Mouse (Mus musculus): ENCODE data around the gene Cdca3. TPM values are rescaled to one million over a fixed set of nuclear protein-coding genes. Genes with fewer than 3 reads are reported as not detected.

The Cdca3 gene
- polyA plus RNA-seq, 1 experiment from 2014 or later: 100 TPM

DNA sequence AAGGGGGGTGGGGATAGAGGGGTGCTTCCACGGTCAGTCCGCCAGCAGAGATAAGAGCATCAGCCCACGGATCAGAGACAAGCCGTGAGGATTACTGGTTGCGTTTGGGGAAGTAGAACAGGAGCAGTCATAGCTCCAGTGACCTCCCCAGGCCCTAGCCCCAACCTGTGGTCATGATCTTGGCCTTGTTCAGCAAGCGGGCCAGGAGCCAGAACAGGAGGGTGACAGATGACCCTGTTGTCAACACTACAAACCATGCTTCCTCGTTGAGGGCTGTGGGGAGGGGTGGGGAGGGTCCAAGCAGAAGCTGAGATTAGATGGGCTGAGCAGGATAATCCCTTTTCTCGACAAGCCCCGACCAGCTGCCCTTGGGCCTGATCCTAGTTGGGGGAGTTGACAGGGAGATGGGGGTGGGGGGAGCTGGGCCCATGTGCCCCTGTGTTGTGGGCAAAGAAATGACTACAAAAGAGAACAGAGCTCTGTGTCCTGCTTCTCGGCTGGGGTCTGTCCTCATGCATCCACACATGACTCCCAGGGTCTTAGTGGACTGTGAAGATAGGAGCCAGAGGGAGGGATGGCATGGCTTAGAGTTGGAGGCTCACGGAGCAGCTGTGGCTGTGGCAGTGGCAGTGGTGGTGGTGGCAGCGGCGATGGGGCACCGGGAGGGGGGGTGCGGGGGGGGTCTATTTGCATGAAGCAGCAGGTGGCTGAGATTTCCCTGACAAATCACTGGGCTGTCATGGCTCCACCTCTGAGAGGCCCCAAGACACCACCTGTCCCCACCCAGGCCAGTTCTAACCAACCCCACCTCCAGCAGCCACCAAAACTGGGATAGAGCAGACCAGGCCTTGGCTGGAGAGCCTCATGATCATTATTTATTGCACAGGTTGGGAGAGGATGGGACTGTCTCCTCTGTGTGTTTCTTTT is 11.2 kb downstream of the Cdca3 start, which contains the start of gene Gnb3:
TSS of gene Gnb3 (minus strand) at position 35 of the 927 bp plus-strand sequence.
- 28% methylated on average over 15 of the region's 15 CpGs for WGBS
- no peak within 1 kb of the TSS for H3K27ac ChIP-seq (replicated peaks)

DNA sequence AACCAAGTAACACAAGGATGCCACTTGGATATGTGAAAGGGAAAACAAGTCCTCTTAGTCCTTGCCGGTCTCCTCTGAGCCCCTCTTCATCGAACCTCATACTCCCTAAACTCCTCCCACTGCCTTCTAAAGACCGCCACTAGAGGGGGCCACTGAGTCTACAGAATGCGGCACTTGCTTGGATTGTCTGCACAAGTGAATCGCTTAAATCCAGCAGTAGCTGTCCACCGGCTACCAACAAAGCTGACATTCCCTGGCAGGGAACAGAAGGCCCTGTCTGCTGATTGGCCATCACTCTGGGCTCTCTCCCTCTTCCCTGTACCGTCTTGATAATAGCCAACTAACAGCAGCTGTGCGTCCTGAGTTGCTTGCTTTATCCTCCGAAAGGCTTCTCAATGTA is 18.0 kb downstream of the Cdca3 start:
- H3K4me1 ChIP-seq: peaks cover 3% of the 10 kb centered on the region; the same call in 1 of the 2 replicates
- no peak overlapping the region for H3K4me2 ChIP-seq (replicated peaks)
- no peak overlapping the region for H3K4me3 ChIP-seq
- peaks cover 20% of the 10 kb centered on the region; the same call in 1 of the 2 replicates for H3K36me3 ChIP-seq
- 2% methylated on average over 9 of the region's 9 CpGs for WGBS
- H3K9ac ChIP-seq (replicated peaks): no peak overlapping the region
- H3K27me3 ChIP-seq: no peaks in the 10 kb centered on the region
- H3K9me3 ChIP-seq: no peaks in the 10 kb centered on the region
- H3K27ac ChIP-seq (replicated peaks): peak overlapping the region; percentile 12
- peak; percentile 87 for ATAC-seq (replicated peaks)

More for the DNA sequence above, 11.2 kb downstream of the Cdca3 start, which contains the start of gene Gnb3:
- H3K4me1 ChIP-seq: peaks cover 6% of the 10 kb centered on the region; the same call in 1 of the 2 replicates
- H3K4me3 ChIP-seq: no peak within 1 kb of the TSS
- no peak within 1 kb of the TSS for H3K4me2 ChIP-seq (replicated peaks)
- H3K27me3 ChIP-seq: no peaks in the 10 kb centered on the region
- 0 out of 2 replicates have a peak within 1 kb of the TSS, but pooled peaks have one; percentile 10 for H3K9ac ChIP-seq (replicated peaks)
- no peak for ATAC-seq (replicated peaks)
- no peaks in the 10 kb centered on the region for H3K9me3 ChIP-seq
- H3K36me3 ChIP-seq: peaks cover 10% of the 10 kb centered on the region; the same call in 1 of the 2 replicates

DNA sequence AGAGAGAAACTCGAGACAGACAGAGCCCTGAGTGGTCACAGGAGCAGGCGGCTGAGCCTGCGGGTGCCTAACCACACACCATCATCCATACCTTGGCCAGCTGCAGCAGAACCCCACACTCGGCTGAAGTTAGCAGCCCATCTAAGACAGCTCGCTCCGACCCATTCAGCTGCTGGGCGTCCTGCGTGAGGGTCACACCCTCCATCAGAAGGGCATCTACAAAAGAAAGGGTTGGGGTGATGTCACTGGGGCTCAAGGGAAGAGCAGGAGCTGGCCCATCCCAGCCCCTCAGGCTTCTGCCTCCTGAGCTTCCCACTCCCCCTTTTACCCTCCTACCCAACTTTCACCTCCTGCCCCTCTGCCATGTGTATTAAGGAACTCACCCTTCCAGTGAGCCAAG is 21.2 kb downstream of the Cdca3 start:
- ATAC-seq (replicated peaks): no peak
- Histone ChIP-seq H3K27ac (replicated peaks) (no peak overlapping the region), H3K4me2 (replicated peaks) (no peak overlapping the region), H3K9me3 (no peaks in the 10 kb centered on the region), H3K36me3 (peaks cover 14% of the 10 kb centered on the region; the same call in 1 of the 2 replicates), H3K27me3 (no peaks in the 10 kb centered on the region), H3K9ac (replicated peaks) (no peak overlapping the region), H3K4me1 (peaks cover 3% of the 10 kb centered on the region; the same call in 1 of the 2 replicates), H3K4me3 (no peak overlapping the region)
- 65% methylated on average over 8 of the region's 8 CpGs for WGBS

DNA sequence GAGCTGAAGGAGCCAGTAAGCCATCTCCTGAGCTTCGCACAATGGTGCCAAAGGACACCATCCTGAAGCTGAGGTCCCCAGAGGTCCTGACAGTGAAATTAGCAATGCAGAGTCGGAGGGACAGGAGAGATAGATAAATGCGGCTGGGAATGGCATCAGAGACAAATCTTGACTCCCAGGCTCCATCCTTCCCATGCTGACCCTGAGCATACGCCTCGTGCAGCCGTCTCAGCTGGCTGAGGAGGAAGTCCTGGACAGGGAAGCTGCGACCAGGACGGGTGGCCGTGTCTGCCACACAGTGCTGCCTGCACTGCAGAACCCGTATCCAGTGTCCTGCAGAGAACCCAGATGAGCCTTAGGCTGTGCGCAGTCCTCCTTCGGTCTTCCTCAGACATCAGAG is 25.3 kb downstream of the Cdca3 start:
- Histone ChIP-seq H3K4me3 (no peak overlapping the region), H3K9ac (replicated peaks) (no peak overlapping the region), H3K36me3 (peaks cover 14% of the 10 kb centered on the region; the same call in 1 of the 2 replicates), H3K4me2 (replicated peaks) (no peak overlapping the region), H3K27me3 (no peaks in the 10 kb centered on the region), H3K4me1 (peaks cover 24% of the 10 kb centered on the region), H3K27ac (replicated peaks) (no peak overlapping the region), H3K9me3 (no peaks in the 10 kb centered on the region)
- WGBS: 82% methylated on average over 12 of the region's 12 CpGs
- no peak for ATAC-seq (replicated peaks)

DNA sequence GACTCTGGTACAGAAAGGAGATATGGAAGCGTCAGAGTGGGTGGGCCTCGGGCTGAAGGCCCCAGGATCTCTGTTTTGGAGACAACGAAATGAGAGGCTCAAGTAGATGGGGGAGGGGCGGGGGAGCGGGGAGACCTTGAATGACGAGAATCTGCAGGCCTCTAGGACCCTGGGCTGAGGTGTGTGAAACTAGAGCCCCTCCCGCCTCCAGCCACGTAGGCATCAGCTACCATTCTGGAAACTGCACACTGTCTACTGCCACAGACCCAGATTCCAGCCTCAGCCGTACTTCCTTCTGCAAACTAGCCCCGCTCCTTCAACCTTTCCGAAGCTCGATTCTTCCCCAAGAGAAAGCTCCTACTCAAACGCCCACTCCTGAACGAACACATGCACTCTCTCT is 27.0 kb downstream of the Cdca3 start:
- Histone ChIP-seq H3K27ac (replicated peaks) (peak overlapping the region; percentile 99), H3K9ac (replicated peaks) (peak overlapping the region; percentile 97), H3K4me1 (peaks cover 40% of the 10 kb centered on the region), H3K9me3 (no peaks in the 10 kb centered on the region), H3K4me2 (replicated peaks) (peak overlapping the region; percentile 68), H3K4me3 (peak overlapping the region; percentile 82), H3K36me3 (peaks cover 7% of the 10 kb centered on the region; the same call in 1 of the 2 replicates), H3K27me3 (no peaks in the 10 kb centered on the region)
- peak; percentile 64 for ATAC-seq (replicated peaks)
- WGBS: 7% methylated on average over 14 of the region's 14 CpGs

DNA sequence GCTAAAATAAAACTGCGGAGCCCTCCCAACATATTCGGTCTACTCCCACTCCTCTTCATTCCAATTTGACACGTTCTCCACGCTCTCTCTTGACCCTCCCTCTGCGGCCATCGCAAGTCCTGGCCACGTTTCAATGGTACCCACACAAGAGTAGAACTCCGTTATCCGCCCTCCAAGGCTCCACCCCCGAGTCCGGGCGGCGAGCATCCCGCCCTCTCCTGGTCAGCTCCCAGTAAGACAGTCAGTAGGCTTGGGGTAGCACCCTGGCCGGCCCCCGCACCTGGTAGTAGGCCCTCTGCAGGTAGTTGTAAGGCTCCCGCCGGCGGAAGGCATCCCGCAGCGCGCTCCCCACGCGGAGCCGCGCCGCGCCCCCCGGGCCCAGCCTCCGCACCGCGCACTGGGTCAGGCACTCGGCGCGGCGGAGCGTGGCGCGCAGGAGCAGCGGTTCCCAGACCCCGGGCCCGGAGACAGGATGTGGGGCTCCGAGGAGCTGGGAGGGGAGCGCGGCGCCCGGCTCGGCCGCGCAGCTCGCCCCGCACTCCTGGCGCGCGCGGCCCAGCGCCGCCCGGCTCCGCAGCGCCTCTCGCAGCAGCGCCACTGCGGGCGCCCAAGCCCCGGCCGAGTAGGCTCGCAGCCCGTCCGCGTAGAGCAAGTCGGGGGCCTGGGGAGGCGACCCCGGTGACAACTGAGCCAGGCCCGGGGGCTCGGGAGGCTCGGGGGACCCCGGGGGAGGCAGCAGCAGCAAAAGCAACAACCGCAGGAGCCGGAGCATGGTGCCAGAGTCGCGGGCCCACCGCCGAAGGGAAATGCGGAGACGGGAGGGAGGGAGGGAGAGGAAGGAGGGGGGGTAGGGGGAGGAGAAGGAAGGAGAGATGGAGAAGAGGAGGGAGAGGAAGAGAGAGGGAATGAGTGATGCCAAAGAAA is 27.8 kb downstream of the Cdca3 start, which contains the start of gene P3h3:
TSS of gene P3h3 (minus strand) at position 837 of the 924 bp plus-strand sequence.
- H3K36me3 ChIP-seq: peaks cover 7% of the 10 kb centered on the region; the same call in 1 of the 2 replicates
- peak within 1 kb of the TSS; percentile 99 for H3K27ac ChIP-seq (replicated peaks)
- no peaks in the 10 kb centered on the region for H3K9me3 ChIP-seq
- H3K4me1 ChIP-seq: peaks cover 48% of the 10 kb centered on the region
- peak within 1 kb of the TSS; percentile 68 for H3K4me2 ChIP-seq (replicated peaks)
- ATAC-seq (replicated peaks): peak; percentile 86
- WGBS: under 1% methylated on average over 81 of the region's 86 CpGs
- no peaks in the 10 kb centered on the region for H3K27me3 ChIP-seq
- peak within 1 kb of the TSS; percentile 97 for H3K9ac ChIP-seq (replicated peaks)
- H3K4me3 ChIP-seq: peak within 1 kb of the TSS; percentile 82

GRCm38 (mm10) chr6:124857840-124858530 is 28.6 kb downstream of the Cdca3 start:
- Histone ChIP-seq H3K9me3 (no peaks in the 10 kb centered on the region), H3K27me3 (no peaks in the 10 kb centered on the region), H3K4me1 (peaks cover 57% of the 10 kb centered on the region), H3K9ac (replicated peaks) (peak overlapping the region; percentile 97), H3K27ac (replicated peaks) (peak overlapping the region; percentile 99), H3K36me3 (peaks cover 3% of the 10 kb centered on the region; the same call in 1 of the 2 replicates), H3K4me2 (replicated peaks) (peak overlapping the region; percentile 68), H3K4me3 (peak overlapping the region; percentile 82)
- WGBS: 22% methylated on average over 26 of the region's 26 CpGs
- ATAC-seq (replicated peaks): no peak

DNA sequence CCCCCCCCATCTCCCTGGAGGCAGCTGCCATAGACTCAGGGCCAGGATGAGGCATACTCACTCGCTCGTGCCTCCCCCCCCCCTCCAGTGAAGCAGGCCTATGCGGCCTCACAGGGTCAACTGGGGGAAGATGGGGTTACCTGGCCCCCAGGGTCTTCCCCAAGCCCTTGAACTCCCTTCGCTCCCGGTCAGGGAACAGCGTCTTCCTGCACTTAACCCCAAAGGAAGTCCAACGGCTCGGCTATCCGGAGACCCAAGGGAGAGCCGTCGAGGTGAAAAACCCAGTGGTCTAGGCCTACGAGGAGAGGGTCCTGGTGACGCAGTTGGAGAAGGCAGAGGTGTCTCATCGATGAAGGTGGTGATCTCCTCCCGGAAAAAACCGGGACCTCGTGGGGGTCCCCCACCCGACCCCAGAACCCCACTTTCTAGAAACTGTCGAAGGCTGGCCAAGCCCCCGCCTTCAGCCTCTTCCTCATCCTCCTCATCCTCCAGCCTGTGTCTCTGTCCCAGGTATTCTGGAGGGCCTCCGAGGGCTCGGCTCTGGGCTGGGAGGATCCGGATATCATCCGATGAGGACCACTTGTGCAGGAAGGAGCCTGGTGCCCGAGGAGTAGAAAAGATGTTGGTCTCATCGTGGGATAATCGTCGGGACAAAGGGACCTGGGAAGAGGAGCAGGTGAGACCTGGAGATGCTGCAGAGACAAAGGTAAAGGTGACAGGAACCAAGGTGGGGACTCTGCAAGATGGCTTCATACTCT is 29.4 kb downstream of the Cdca3 start:
- H3K9me3 ChIP-seq: no peaks in the 10 kb centered on the region
- 0 out of 2 replicates have a peak, but pooled peaks cover 3% of the 10 kb centered on the region for H3K36me3 ChIP-seq
- H3K9ac ChIP-seq (replicated peaks): no peak overlapping the region
- ATAC-seq (replicated peaks): no peak
- H3K4me3 ChIP-seq: no peak overlapping the region
- 0 out of 2 replicates have a peak overlapping the region, but pooled peaks have one; percentile 68 for H3K4me2 ChIP-seq (replicated peaks)
- H3K27ac ChIP-seq (replicated peaks): no peak overlapping the region
- no peaks in the 10 kb centered on the region for H3K27me3 ChIP-seq
- 82% methylated on average over 28 of the region's 28 CpGs for WGBS
- H3K4me1 ChIP-seq: peaks cover 61% of the 10 kb centered on the region

GRCm38 (mm10) chr6:124859725-124860124 is 30.4 kb downstream of the Cdca3 start:
- no peak overlapping the region; the same call in 1 of the 2 replicates for H3K4me3 ChIP-seq
- peak overlapping the region; percentile 19; the same call in 1 of the 2 replicates for H3K9ac ChIP-seq (replicated peaks)
- H3K27ac ChIP-seq (replicated peaks): peak overlapping the region; percentile 58
- ATAC-seq (replicated peaks): no peak
- H3K4me1 ChIP-seq: peaks cover 68% of the 10 kb centered on the region
- 10% methylated on average over 12 of the region's 12 CpGs for WGBS
- 0 out of 2 replicates have a peak, but pooled peaks cover 3% of the 10 kb centered on the region for H3K36me3 ChIP-seq
- H3K27me3 ChIP-seq: no peaks in the 10 kb centered on the region
- H3K9me3 ChIP-seq: no peaks in the 10 kb centered on the region
- H3K4me2 ChIP-seq (replicated peaks): peak overlapping the region; percentile 21

DNA sequence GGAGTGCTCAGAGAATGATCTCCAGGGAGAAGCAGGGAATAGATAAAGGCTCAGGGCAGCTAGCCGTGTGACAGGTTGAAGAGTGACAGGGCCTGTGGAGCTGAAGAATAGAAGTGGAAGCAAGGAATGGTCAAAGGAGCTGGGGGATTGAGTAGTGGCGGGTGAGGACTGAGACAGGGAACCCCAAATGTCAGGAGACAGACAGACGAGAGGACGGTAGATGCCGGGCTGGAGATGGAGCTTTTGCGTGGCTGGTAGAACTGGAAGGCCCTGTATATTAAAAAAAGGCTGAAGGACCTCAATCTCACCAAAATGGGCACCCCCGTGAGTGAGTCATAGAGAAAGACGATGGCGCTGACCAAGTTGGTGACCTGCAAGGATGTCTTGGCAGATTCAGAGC is 31.2 kb downstream of the Cdca3 start:
- Histone ChIP-seq H3K4me2 (replicated peaks) (no peak overlapping the region), H3K27me3 (no peaks in the 10 kb centered on the region), H3K4me1 (peaks cover 75% of the 10 kb centered on the region), H3K36me3 (0 out of 2 replicates have a peak, but pooled peaks cover 3% of the 10 kb centered on the region), H3K9ac (replicated peaks) (peak overlapping the region; percentile 19; the same call in 1 of the 2 replicates), H3K27ac (replicated peaks) (peak overlapping the region; percentile 58; the same call in 1 of the 2 replicates), H3K9me3 (no peaks in the 10 kb centered on the region), H3K4me3 (no peak overlapping the region)
- 73% methylated on average over 9 of the region's 9 CpGs for WGBS
- ATAC-seq (replicated peaks): no peak

All from forebrain, embryonic 15.5 days (tissue).